Mouse (Mus musculus): ENCODE data around the gene Ankrd2.

Ankrd2 gene

GRCm38 (mm10) chr19:42035456-42036248, at the start of gene Ankrd2:
Ankrd2 (plus strand) TSS chr19:42036000.
- peak; percentile 89 for DNase-seq

- no peak for DNase-seq
These were observed 48.6 kb upstream of the Ankrd2 start for GRCm38 (mm10) chr19:41987206-41987605.

GRCm38 (mm10) chr19:41989810-41990209, 46.0 kb upstream of the Ankrd2 start:
- no peak for DNase-seq

GRCm38 (mm10) chr19:41991926-41992477, 43.8 kb upstream of the Ankrd2 start:
- no peak for DNase-seq

GRCm38 (mm10) chr19:41992971-41993370, 42.8 kb upstream of the Ankrd2 start:
- DNase-seq: no peak

- no peak for DNase-seq
These were observed 42.3 kb upstream of the Ankrd2 start for GRCm38 (mm10) chr19:41993484-41993883.

- DNase-seq: no peak
These were observed 41.8 kb upstream of the Ankrd2 start for GRCm38 (mm10) chr19:41994023-41994422.

- DNase-seq: no peak
These were observed 40.3 kb upstream of the Ankrd2 start for GRCm38 (mm10) chr19:41995483-41995882.

- no peak for DNase-seq
These were observed 38.7 kb upstream of the Ankrd2 start for GRCm38 (mm10) chr19:41997090-41997489.

- no peak for DNase-seq
These were observed 36.8 kb upstream of the Ankrd2 start for GRCm38 (mm10) chr19:41998770-41999548.

- DNase-seq: no peak
These were observed 36.0 kb upstream of the Ankrd2 start for GRCm38 (mm10) chr19:41999688-42000283.

GRCm38 (mm10) chr19:42000446-42000958, 35.3 kb upstream of the Ankrd2 start:
- DNase-seq: no peak

- no peak for DNase-seq
These were observed 34.4 kb upstream of the Ankrd2 start for GRCm38 (mm10) chr19:42001253-42001980.

GRCm38 (mm10) chr19:42004258-42004657, 31.5 kb upstream of the Ankrd2 start:
- no peak for DNase-seq

- no peak for DNase-seq
These were observed 30.2 kb upstream of the Ankrd2 start for GRCm38 (mm10) chr19:42005616-42006015.

GRCm38 (mm10) chr19:42006568-42006967, 29.2 kb upstream of the Ankrd2 start:
- DNase-seq: no peak

GRCm38 (mm10) chr19:42008586-42008985, 27.2 kb upstream of the Ankrd2 start:
- DNase-seq: no peak

GRCm38 (mm10) chr19:42009067-42009466, 26.7 kb upstream of the Ankrd2 start:
- no peak for DNase-seq

GRCm38 (mm10) chr19:42010436-42010835, 25.4 kb upstream of the Ankrd2 start:
- DNase-seq: no peak

- no peak for DNase-seq
These were observed 24.7 kb upstream of the Ankrd2 start for GRCm38 (mm10) chr19:42011123-42011522.

- no peak for DNase-seq
These were observed 21.5 kb upstream of the Ankrd2 start for GRCm38 (mm10) chr19:42014231-42014825.

GRCm38 (mm10) chr19:42015001-42015400, 20.8 kb upstream of the Ankrd2 start:
- DNase-seq: no peak

Measured in thymus, postnatal 4 days (tissue).